Mouse (Mus musculus): Measurements from ENCODE around the gene A730015C16Rik.

The A730015C16Rik gene

GRCm38 (mm10) chr4:108826643-108827042, 21.8 kb downstream of the A730015C16Rik start:
- DNase-seq: no peak

GRCm38 (mm10) chr4:108826096-108826495, 22.3 kb downstream of the A730015C16Rik start:
- no peak for DNase-seq

DNA sequence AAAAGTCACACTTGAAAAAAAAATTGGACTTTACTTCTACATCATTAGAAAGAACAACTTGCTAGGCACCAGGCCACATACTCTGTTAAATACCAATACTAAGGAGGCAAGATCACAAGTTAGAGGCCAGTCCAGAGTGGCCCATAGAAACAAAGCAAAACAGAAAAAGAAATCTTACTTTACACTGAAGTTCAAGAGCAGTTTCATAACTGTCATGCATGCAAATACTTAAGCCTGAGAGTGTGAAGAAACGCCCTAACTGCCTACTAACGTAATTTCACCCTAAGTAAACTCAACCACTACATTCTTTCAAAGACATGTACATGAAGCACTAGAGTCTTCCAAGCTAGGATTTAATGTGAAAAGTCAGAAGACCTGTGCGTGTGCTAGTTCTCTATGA, 22.7 kb downstream of the A730015C16Rik start:
- peak; percentile 51 for DNase-seq

DNA sequence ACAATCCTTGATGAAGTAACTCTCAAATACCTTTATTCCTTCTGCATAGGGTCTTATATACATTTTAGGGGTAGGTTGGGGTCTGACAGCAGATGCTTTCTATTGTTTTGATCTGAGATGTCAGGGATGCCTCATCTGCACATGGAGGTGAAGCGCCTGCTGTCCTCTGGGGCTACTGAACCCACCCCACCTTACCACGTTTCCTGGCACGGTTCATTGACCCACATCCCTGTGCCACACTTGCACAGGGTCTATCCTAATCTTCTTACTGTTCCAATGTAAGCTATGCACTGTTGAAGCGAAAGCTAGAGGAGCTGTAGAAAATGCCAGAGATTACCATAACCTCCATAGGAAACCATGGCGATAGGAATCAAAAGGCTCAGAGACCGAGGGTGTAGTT, 36.9 kb downstream of the A730015C16Rik start:
- DNase-seq: no peak

- DNase-seq: no peak
Observed at GRCm38 (mm10) chr4:108811142-108811541, 37.3 kb downstream of the A730015C16Rik start.

DNA sequence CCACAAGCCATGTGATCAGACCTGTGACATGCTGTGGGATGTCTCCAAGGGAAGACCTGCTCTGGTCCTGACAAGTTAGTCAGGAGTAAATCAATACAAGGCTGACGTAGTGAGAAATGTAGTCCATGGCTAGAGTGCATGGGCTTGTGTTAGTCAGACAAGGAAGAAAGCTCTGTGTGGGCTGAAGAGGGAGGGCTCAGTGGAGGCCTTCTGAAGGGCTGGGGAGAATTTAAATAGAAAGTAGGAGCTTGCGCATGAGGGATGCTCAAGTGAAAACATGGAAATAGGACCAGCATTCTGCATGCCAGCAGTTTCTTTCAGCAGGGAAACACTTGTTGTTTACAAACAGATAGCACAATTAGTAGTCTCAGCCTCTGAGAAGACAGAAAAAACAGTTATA, 44.9 kb downstream of the A730015C16Rik start:
- no peak for DNase-seq

DNA sequence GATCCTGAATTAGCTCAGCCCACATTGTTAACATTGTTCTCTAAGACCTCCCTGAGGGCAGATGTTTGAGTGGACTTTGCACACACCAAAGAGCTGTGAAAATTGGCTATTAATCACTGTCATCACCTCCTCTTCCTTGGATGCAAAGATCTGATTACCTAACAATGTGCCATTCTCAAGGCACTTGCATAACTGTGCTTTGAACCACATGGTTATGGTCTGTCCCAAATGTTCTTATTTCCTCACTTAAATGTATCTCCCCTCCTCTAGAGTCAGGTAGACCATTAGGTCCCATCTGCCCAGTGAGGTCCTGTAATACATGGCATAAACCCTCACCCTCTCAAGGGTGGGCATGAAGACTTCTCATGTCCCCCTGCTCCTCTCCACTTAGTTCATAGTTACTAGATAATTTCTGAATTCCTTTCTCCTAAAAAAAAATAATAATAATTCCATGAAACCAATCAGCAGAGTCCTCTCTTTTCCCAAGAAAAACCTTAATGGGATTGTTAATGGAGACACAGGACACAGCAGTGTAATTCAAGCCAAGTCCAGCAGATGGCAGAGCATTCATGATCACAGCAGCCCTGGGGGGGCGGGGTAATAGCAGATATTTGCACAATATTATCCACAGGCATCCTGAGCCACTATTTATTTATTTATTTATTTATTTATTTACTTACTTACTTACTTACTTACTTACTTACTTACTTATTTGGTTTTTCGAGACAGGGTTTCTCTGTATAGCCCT, 50.2 kb downstream of the A730015C16Rik start:
- DNase-seq: peak; percentile 93

Data from lung, postnatal 36 days (tissue).